Mouse (Mus musculus) kidney, embryonic 14.5 days (tissue): ENCODE results near the gene Pgap2. TPM values are rescaled to one million over a fixed set of nuclear protein-coding genes. Genes with fewer than 3 reads are reported as not detected.
"Not testable (repeated sequence)": the region's sequence is repeated elsewhere in the genome, so short reads cannot be mapped to it uniquely, and the experiment has no call there.

ENCODE experiments used
- ATAC-seq: fragments of 200-750 bp; cut with Nextera tagmentation; 2 replicates; pipeline ENCODE4 v1.8.0; 2017; ENCODE audit warnings: moderate number of reproducible peaks, mild to moderate bottlenecking, moderate TSS enrichment, moderate library complexity; ENCODE audit not compliant: low FRiP score, low TSS enrichment
- H3K27ac ChIP-seq: fragments of 300-500 bp; sonication (generic); 2 replicates; pipeline ENCODE4 v1.5.1; 2014; ENCODE audit warnings: low read depth, mild to moderate bottlenecking, low read length, moderate library complexity, mixed read lengths
- H3K27me3 ChIP-seq: fragments of 300-500 bp; sonication (generic); 2 replicates; pipeline ENCODE4 v1.6.1; 2014; ENCODE audit warnings: mild to moderate bottlenecking, low read length; ENCODE audit not compliant: control insufficient read depth, insufficient read depth
- H3K36me3 ChIP-seq: fragments of 300-500 bp; sonication (generic); 2 replicates; pipeline ENCODE4 v1.6.1; 2014; ENCODE audit warnings: low read length, mixed read lengths; ENCODE audit not compliant: control insufficient read depth, insufficient read depth
- H3K4me1 ChIP-seq: fragments of 300-500 bp; sonication (generic); 2 replicates; pipeline ENCODE4 v1.6.1; 2014; ENCODE audit warnings: low read length, mixed read lengths; ENCODE audit not compliant: control insufficient read depth, insufficient read depth
- H3K4me2 ChIP-seq: fragments of 300-500 bp; sonication (generic); replicated peaks from 2 replicates; pipeline ENCODE4 v1.6.1; 2014; ENCODE audit warnings: low read depth, mild to moderate bottlenecking, low read length
- H3K4me3 ChIP-seq: fragments of 300-500 bp; sonication (generic); 2 replicates; pipeline ENCODE4 v1.5.1; 2014; ENCODE audit warnings: mild to moderate bottlenecking, low read length
- H3K9ac ChIP-seq: fragments of 300-500 bp; sonication (generic); 2 replicates; pipeline ENCODE4 v1.6.1; 2014; ENCODE audit warnings: low read depth, mild to moderate bottlenecking, low read length, moderate library complexity
- H3K9me3 ChIP-seq: fragments of 300-500 bp; sonication (generic); 2 replicates; pipeline ENCODE4 v1.6.1; 2016; ENCODE audit warnings: low read length; ENCODE audit not compliant: control insufficient read depth
- WGBS: fragments of 180-500 bp; shearing (Covaris S2); extraction: QIAGEN DNeasy Blood & Tissue Kit; methylation state at CpG from one replicate; pipeline ENCODE4 v1.1.7; 2014; 5-methylcytosine and 5-hydroxymethylcytosine counted together
- polyA plus RNA-seq: library from polyadenylated mRNA; unstranded; fragments of >200 nt; fragmentation: Nextera tagmentation; extraction: Ambion mirVana; gene quantifications from 2 replicates; pipeline ENCODE4 v1.2.1, GENCODE M21; 2014

The Pgap2 gene
- polyA plus RNA-seq, 1 experiment from 2014 or later = 85.3 TPM

DNA sequence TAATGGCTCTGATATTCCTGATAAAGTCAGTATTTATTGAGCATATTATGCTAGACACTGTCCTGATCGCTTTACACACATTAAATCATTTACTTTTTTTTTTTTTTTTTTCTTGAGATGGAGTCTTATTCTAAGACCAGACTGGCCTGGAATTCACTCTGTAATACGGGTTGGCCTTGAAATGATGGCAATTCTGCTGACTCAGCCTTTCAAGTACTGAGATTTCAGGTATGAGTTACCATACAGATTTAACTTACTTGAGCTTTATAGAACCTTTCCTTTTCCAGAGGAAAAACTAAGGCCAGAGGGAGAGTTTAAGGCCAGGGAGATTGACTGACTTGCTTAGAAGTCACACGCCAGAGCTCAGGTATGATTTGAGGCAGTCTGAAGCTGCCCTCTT is 46.6 kb downstream of the Pgap2 start:
- no peak for ATAC-seq
- WGBS = 81% methylated on average over 3 of the region's 3 CpGs

DNA sequence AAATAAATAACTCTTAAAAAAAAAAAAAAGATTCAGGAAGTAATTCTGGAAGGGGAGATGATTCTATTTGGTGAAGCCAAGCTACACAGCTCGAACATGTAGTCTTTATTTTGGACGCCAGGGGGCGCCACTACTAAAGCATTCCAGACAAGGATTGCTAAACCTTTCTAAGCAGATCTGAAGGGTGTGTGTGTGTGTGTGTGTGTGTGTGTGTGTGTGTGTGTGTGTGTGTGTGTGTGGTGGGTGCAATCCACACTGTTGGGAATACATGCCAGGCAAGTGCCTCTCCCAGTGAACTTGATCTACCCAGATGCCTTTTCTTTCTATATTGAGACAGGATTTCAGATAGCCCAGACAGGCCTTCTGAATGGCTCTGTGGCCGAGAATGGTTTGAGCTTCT is 48.2 kb downstream of the Pgap2 start:
- Histone ChIP-seq H3K9ac (no peak overlapping the region), H3K36me3 (no peaks in the 10 kb centered on the region), H3K9me3 (no peaks in the 10 kb centered on the region), H3K27me3 (no peaks in the 10 kb centered on the region), H3K4me1 (no peaks in the 10 kb centered on the region), H3K4me3 (no peak overlapping the region), H3K27ac (no peak overlapping the region), H3K4me2 (no peak overlapping the region)
- ATAC-seq = 0 out of 2 replicates have a peak, but pooled peaks have one; percentile 77
- WGBS = 23% methylated on average over 4 of the region's 4 CpGs

More for the DNA sequence above, 46.6 kb downstream of the Pgap2 start:
- Histone ChIP-seq H3K4me3 (no peak overlapping the region), H3K9ac (no peak overlapping the region), H3K27me3 (no peaks in the 10 kb centered on the region), H3K4me2 (no peak overlapping the region), H3K27ac (no peak overlapping the region), H3K36me3 (no peaks in the 10 kb centered on the region), H3K4me1 (no peaks in the 10 kb centered on the region), H3K9me3 (no peaks in the 10 kb centered on the region)

DNA sequence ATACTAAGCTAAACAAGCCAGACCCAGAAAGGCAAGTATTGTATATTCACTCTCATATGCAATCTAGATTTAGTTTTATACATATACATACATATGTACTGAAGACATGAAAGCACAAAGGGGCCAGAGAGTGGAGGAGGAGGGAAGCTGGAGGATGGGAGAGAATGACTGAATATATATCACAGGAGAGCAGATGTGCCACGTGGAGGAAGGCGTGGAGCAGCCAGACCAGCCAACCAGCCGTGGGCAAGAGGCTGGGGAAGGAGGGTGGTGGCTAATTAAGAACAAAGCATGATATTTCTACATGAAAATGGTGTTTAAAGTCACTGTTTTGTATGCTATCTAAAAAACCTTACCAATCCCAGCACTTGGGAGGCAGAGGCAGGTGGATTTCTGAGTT is 48.7 kb downstream of the Pgap2 start:
- Histone ChIP-seq H3K4me3 (no peak overlapping the region), H3K27me3 (no peaks in the 10 kb centered on the region), H3K9me3 (no peaks in the 10 kb centered on the region), H3K4me1 (no peaks in the 10 kb centered on the region), H3K36me3 (no peaks in the 10 kb centered on the region), H3K27ac (no peak overlapping the region), H3K9ac (no peak overlapping the region), H3K4me2 (no peak overlapping the region)
- 71% methylated on average over 3 of the region's 3 CpGs for WGBS
- no peak for ATAC-seq

DNA sequence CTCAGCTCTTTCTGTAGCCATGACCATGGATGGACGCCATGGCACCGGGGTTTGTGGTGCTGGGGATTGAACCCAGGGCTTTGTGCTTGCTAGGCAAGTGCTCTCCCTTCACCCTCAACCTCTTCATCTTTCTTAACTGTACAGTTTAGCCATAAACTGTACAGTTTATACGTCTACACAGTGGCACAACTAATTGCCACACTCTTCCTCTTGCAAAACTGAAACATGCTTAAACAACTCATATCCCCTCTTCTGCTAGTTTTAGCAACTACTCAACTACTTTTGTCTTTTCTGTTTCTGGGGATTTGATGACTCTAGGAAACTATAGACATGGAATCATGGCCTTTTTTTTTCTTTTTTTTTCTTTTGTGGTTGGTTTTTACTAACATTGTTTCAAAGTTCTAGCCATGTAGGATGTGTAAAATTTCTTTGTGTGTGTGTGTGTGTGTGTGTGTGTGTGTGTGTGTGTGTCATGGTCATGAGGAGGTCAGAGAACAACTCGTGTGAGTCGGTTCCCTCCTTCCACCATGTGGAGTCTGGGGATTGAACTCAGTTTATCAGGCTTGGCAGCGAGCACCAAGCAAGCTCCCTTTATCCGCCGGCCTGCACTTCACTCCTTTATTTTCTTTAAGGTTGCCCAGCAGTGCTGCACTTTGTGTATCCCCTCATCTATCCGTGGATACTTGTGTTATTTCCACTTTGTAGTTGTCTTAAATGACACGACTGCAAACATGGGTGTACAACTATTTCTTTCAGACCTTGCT is 49.9 kb downstream of the Pgap2 start:
- Histone ChIP-seq H3K4me2 (no peak overlapping the region), H3K36me3 (no peaks in the 10 kb centered on the region), H3K4me3 (no peak overlapping the region), H3K9me3 (no peaks in the 10 kb centered on the region), H3K4me1 (no peaks in the 10 kb centered on the region), H3K27me3 (no peaks in the 10 kb centered on the region), H3K9ac (no peak overlapping the region), H3K27ac (no peak overlapping the region)
- WGBS = 80% methylated on average over 10 of the region's 10 CpGs
- no peak for ATAC-seq

DNA sequence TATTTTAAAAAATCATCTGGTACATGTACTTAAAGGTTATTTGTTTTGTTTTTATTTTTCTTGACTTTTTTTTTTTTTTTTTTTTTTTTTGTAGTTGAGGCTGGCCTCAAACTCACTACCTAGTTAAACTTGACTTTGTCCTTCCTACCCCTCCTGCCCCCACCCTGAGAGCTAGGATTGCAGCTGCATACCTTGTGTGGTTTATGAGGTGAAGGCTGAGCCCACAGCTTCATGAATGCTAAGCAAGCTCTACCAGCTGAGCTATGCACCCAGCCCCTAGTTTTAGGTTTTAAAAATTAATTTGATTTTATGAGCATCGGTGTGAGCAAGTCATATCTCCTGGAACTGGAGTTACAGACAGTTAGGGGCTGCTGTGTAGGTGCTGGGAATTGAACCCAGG is 50.5 kb downstream of the Pgap2 start:
- H3K36me3 ChIP-seq = no peaks in the 10 kb centered on the region
- no peak overlapping the region for H3K27ac ChIP-seq
- H3K9me3 ChIP-seq = no peaks in the 10 kb centered on the region
- 79% methylated on average over 1 of the region's 1 CpGs for WGBS
- no peaks in the 10 kb centered on the region for H3K27me3 ChIP-seq
- ATAC-seq = no peak
- no peak overlapping the region for H3K4me3 ChIP-seq
- H3K4me2 ChIP-seq = no peak overlapping the region
- H3K9ac ChIP-seq = no peak overlapping the region
- no peaks in the 10 kb centered on the region for H3K4me1 ChIP-seq

DNA sequence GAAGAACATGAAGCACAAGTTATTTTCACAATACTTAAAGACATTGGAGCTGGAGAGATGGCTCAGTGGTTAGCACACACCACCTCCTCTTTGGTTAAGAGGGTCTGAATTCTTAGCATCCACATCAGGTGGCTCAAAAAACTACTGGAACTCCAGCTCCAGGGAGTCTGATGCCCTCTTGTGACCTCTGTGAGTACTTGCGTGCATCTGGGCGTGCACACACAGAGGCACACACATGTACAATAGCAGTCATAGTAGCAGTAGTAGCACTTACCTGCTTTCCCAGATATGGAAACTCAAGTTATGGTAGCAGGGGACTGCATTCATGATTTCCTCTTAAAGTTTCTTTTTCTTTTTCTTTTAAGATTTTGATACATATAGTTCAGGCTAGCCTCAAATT is 53.0 kb downstream of the Pgap2 start:
- no peaks in the 10 kb centered on the region for H3K36me3 ChIP-seq
- H3K4me2 ChIP-seq = no peak overlapping the region
- no peak for ATAC-seq
- no peak overlapping the region for H3K4me3 ChIP-seq
- no peak overlapping the region for H3K9ac ChIP-seq
- H3K27ac ChIP-seq = no peak overlapping the region
- 91% methylated on average over 2 of the region's 2 CpGs for WGBS
- no peaks in the 10 kb centered on the region for H3K27me3 ChIP-seq
- no peaks in the 10 kb centered on the region for H3K4me1 ChIP-seq
- no peaks in the 10 kb centered on the region for H3K9me3 ChIP-seq

DNA sequence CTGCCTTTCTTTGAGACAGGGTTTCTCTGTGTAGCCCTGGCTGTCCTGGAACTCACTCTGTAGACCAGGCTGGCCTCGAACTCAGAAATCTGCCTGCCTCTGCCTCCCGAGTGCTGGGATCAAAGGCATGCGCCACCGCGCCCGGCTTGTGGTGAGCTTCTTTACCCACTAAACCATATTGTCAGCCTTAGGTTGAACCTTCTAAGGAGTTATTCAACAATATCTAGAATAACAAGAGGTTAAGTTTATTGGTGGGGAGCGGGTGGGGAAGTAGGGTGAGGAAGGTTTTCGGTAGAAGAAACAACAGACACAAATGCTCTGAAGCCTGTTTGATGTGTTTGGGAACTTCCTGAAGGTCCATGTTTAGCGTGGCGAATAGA is 56.0 kb downstream of the Pgap2 start:
- not testable (repeated sequence) for ATAC-seq
- WGBS = 94% methylated on average over 10 of the region's 10 CpGs

DNA sequence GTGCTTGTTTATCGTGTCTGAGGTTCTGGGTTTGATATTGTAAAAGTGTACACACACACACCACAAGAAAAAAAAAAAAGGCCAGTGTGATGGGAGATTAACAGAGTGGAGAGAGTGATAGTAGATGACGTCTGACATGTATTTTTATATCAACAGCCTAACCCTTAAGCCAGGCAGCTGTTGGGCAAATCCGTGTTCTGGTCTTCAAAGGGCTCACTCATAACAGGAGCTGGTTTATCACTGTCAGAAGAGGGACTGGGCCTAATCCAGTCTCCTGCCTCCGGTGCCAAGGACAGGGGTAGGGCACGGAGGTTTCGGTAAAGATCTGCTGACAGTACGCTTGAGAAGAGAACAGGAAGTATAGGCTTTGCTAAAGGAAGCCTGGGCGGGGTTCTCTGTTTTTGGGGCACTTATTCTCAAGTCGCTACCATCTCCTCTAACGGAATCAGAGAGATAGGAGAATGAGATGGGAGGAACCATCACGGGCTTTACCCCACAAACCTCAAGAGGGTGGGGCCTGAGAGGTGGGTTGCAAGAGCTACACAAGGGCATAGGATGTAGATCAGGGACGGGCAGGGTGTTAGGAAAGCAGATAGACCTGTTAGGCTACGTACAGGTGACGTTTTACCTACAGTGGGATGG is 56.5 kb downstream of the Pgap2 start:
- H3K4me3 ChIP-seq = no peak overlapping the region; the same call in 1 of the 2 replicates
- H3K9me3 ChIP-seq = no peaks in the 10 kb centered on the region
- H3K27me3 ChIP-seq = no peaks in the 10 kb centered on the region
- H3K4me2 ChIP-seq = no peak overlapping the region
- H3K27ac ChIP-seq = no peak overlapping the region
- H3K9ac ChIP-seq = no peak overlapping the region
- WGBS = 54% methylated on average over 14 of the region's 14 CpGs
- no peaks in the 10 kb centered on the region for H3K36me3 ChIP-seq
- ATAC-seq = peak; percentile 29; the same call in 1 of the 2 replicates
- H3K4me1 ChIP-seq = no peaks in the 10 kb centered on the region

More for the DNA sequence above, 56.0 kb downstream of the Pgap2 start:
- H3K4me3 ChIP-seq, H3K27me3 ChIP-seq, H3K4me2 ChIP-seq, H3K36me3 ChIP-seq, H3K4me1 ChIP-seq, H3K27ac ChIP-seq, H3K9me3 ChIP-seq, H3K9ac ChIP-seq: not testable (repeated sequence)

DNA sequence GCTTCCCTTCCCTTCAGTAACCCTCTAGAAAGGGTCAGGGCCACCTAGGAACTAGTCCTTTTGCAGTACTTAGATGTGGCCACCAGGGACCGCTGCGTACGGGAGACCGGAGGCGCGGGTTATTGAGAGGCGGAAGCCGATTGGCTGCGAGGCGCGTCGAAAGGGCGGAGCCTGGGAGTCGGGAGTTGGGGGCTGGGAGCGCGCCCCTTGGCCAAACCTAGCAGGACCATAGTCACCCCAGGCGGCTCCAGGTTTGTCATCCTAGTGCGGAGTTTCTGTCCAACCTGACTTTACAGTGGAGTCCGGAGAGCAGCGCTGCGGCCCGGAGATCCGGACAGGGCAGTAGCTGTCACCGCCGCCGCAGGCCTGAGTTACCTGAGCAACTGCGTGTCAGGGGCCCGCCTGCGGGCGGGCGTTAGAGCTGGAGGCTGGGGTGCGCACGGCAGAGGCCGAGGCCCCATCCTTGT is 57.1 kb downstream of the Pgap2 start:
- WGBS = under 1% methylated on average over 32 of the region's 34 CpGs

More for the DNA sequence above, 57.1 kb downstream of the Pgap2 start:
- peak; percentile 93 for ATAC-seq
- H3K4me3 ChIP-seq = peak overlapping the region; percentile 85
- H3K36me3 ChIP-seq = no peaks in the 10 kb centered on the region
- H3K9me3 ChIP-seq = no peaks in the 10 kb centered on the region
- no peaks in the 10 kb centered on the region for H3K27me3 ChIP-seq
- no peaks in the 10 kb centered on the region for H3K4me1 ChIP-seq
- H3K9ac ChIP-seq = peak overlapping the region; percentile 72
- no peak overlapping the region for H3K27ac ChIP-seq
- peak overlapping the region; percentile 97 for H3K4me2 ChIP-seq
